Mouse (Mus musculus): ENCODE data around the gene Scgb2b26. TPM values are rescaled to one million over a fixed set of nuclear protein-coding genes. Genes with fewer than 3 reads are reported as not detected.
"Not testable (repeated sequence)": the region's sequence is repeated elsewhere in the genome, so short reads cannot be mapped to it uniquely, and the experiment has no call there.

The Scgb2b26 gene
- not detected in 2 replicates for polyA plus RNA-seq (2015; fragmentation: Nextera tagmentation; extraction: Ambion mirVana)

DNA sequence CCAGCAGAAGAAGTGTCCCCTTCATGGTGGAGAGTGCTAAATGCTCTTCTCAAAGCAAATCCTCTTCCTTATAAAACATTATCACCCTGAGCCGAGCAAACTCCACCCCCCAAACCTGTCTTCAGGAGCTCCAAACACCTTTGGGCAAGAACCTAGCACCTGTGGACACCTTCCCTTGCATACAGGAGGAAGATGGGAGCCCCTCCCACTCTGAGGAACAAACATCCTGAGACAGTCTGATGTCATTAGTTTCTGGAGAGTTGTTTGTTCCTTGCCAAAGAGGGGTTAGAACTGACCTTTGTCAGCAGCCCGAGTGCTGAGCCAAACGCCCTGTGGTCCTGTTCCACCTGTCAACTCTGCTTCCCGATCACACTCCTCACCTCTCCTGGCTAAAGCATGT is at the start of gene Scgb2b26:
Gene Scgb2b26, minus strand, starts transcription at position 101 of the 400 bp plus-strand sequence.
- peaks cover 49% of the 10 kb centered on the region for H3K9me3 ChIP-seq
- H3K4me2 ChIP-seq, result no peak within 1 kb of the TSS
- no peak within 1 kb of the TSS for H3K27ac ChIP-seq
- no peak for ATAC-seq (replicated peaks)
- no peak within 1 kb of the TSS for H3K9ac ChIP-seq
- no peaks in the 10 kb centered on the region for H3K36me3 ChIP-seq (replicated peaks)
- no peak within 1 kb of the TSS for H3K4me3 ChIP-seq
- WGBS, result 87% methylated on average over 4 of the region's 4 CpGs
- no peaks in the 10 kb centered on the region for H3K4me1 ChIP-seq
- no peaks in the 10 kb centered on the region for H3K27me3 ChIP-seq (replicated peaks)

DNA sequence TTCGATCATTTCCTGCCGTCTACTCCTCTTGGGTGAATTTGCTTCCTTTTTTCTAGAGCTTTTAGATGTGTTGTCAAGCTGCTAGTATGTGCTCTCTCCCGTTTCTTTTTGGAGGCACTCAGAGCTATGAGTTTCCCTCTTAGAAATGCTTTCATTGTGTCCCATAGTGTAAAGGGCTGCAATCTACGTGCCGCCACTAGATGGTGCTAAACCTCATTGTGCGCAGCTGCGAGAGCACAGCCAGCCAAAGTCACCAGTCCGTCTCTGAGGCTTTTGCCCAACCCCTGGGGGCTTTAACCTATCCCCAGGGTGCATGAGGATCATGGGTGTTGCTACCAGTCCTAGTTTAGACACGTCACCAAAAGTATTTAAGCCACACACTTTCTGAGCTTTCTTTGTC is 37.4 kb upstream of the Scgb2b26 start:
- not testable (repeated sequence) for H3K4me3 ChIP-seq; H3K4me1 ChIP-seq; H3K4me2 ChIP-seq; H3K9ac ChIP-seq; ATAC-seq (replicated peaks); H3K36me3 ChIP-seq (replicated peaks); H3K27ac ChIP-seq; H3K27me3 ChIP-seq (replicated peaks)
- WGBS, result 34% methylated on average over 8 of the region's 9 CpGs
- peaks cover 11% of the 10 kb centered on the region for H3K9me3 ChIP-seq

DNA sequence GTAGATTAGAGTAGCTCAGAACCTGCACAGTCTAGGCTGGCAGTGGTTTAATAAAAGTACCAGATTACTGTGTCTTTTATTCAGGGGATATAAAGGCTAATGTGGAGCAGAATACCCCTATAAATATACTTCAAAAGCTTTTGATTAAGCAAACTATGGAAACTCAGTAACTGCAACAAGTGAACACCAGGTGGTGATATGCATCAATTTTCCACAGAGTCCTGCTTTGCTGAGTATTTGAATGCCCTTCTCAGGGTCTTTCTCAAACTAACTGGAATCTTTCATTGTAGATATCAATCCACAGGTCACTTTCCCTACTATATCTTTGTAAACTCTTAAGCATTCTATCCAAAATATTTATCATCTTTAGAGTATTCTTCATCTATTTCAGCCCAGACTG is 41.9 kb downstream of the Scgb2b26 start:
- no peak for ATAC-seq (replicated peaks)
- H3K4me2 ChIP-seq, result no peak overlapping the region
- H3K4me3 ChIP-seq, result no peak overlapping the region
- H3K27ac ChIP-seq, result no peak overlapping the region
- no peaks in the 10 kb centered on the region for H3K27me3 ChIP-seq (replicated peaks)
- H3K36me3 ChIP-seq (replicated peaks), result no peaks in the 10 kb centered on the region
- H3K9me3 ChIP-seq, result peaks cover 27% of the 10 kb centered on the region; the same call in 1 of the 2 replicates
- no peak overlapping the region for H3K9ac ChIP-seq
- no peaks in the 10 kb centered on the region for H3K4me1 ChIP-seq

DNA sequence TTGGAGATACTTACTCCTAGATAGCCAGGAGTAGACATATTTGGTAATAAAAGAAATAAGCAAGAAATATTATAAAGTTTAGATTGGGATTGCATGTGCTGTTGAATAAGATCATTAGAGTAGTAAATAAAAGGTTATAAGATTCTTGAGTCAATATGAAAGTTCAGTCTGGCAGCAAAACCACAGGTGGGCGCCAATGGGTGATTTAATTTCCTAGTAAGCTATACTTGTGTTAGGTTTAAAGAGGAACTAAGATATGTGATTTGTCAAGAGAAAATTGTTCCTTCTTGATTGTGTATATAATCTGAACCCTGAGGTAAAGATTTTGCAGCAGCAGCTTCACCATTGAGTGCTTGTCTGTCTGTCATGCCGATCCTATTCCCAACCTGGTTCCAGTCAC is 44.0 kb downstream of the Scgb2b26 start:
- H3K27me3 ChIP-seq (replicated peaks), result no peaks in the 10 kb centered on the region
- no peak overlapping the region for H3K9ac ChIP-seq
- no peaks in the 10 kb centered on the region for H3K4me1 ChIP-seq
- no peak overlapping the region for H3K4me2 ChIP-seq
- WGBS, result 80% methylated on average over 2 of the region's 2 CpGs
- H3K27ac ChIP-seq, result no peak overlapping the region
- H3K4me3 ChIP-seq, result no peak overlapping the region
- no peak for ATAC-seq (replicated peaks)
- no peaks in the 10 kb centered on the region for H3K36me3 ChIP-seq (replicated peaks)
- H3K9me3 ChIP-seq, result peaks cover 36% of the 10 kb centered on the region

DNA sequence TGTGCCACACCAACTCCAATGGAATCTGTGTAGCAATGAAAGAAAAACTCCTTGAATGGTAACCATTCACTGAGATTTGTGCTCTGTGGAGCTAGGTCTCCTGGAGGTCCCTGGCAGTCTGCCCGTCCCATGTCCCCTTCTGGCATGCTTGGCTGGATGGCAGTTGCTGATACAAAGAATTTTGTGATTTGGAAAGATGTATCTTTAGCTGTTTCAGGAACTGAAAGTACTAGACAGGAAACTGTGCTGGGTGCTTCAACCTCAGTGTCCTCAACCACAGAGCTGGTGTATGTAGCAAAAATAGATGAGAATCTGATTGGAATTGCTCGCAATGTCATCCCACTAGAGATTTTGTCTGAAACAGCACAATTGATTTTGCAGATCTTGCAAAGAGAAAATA is 44.8 kb downstream of the Scgb2b26 start:
- Histone ChIP-seq H3K36me3 (replicated peaks) (no peaks in the 10 kb centered on the region), H3K9me3 (peaks cover 39% of the 10 kb centered on the region), H3K9ac (no peak overlapping the region)

More for the DNA sequence above, 44.8 kb downstream of the Scgb2b26 start:
- no peaks in the 10 kb centered on the region for H3K4me1 ChIP-seq
- no peak overlapping the region for H3K4me2 ChIP-seq
- no peak for ATAC-seq (replicated peaks)
- no peak overlapping the region for H3K4me3 ChIP-seq
- WGBS, result 62% methylated on average over 2 of the region's 2 CpGs
- no peak overlapping the region for H3K27ac ChIP-seq
- H3K27me3 ChIP-seq (replicated peaks), result no peaks in the 10 kb centered on the region

Other genes starting within 250 kb of the Scgb2b26 start
- gene Scgb2b24, start 205.7 kb downstream of the Scgb2b26 start, polyA plus RNA-seq (2015; fragmentation: Nextera tagmentation; extraction: Ambion mirVana), result not detected in 2 replicates
- not detected in 2 replicates for gene Scgb1b24, start 201.2 kb downstream of the Scgb2b26 start, polyA plus RNA-seq (2015; fragmentation: Nextera tagmentation; extraction: Ambion mirVana)
- not detected in 2 replicates for gene Scgb2b27, start 68.9 kb upstream of the Scgb2b26 start, polyA plus RNA-seq (2015; fragmentation: Nextera tagmentation; extraction: Ambion mirVana)
- gene Scgb1b27, start 76.4 kb upstream of the Scgb2b26 start, polyA plus RNA-seq (2015; fragmentation: Nextera tagmentation; extraction: Ambion mirVana), result not detected in 2 replicates
- gene Scgb1b30, start 150.4 kb upstream of the Scgb2b26 start, polyA plus RNA-seq (2015; fragmentation: Nextera tagmentation; extraction: Ambion mirVana), result not detected in 2 replicates
- gene Wtip, start 188.2 kb upstream of the Scgb2b26 start, polyA plus RNA-seq (2015; fragmentation: Nextera tagmentation; extraction: Ambion mirVana), result 4.3 and 6.4 TPM in 2 replicates
- gene Uba2, start 224.6 kb upstream of the Scgb2b26 start, polyA plus RNA-seq (2015; fragmentation: Nextera tagmentation; extraction: Ambion mirVana), result 169 and 180 TPM in 2 replicates